Mouse (Mus musculus) midbrain, embryonic 14.5 days (tissue): ENCODE measurements at regions not wholly inside any gene's neighbourhood (a gene's known extent, or its start where the extent isn't known, plus 50 kb on each side); places are given as distances from the start of the nearest gene placed in this dataset.

ENCODE experiments used
- ATAC-seq: fragments of 200-750 bp; cut with Nextera tagmentation; 2 replicates; pipeline ENCODE4 v1.8.0; 2017; ENCODE audit warnings: moderate number of reproducible peaks, moderate library complexity; ENCODE audit not compliant: low FRiP score, low TSS enrichment
- DNase-seq: peaks from one replicate; pipeline ENCODE4 v3.0.0-alpha.2; 2015
- H3K27ac ChIP-seq: fragments of 300-500 bp; sonication (generic); replicated peaks from 2 replicates; pipeline ENCODE4 v1.5.1; 2014; ENCODE audit warnings: mild to moderate bottlenecking, low read depth, low read length, moderate library complexity
- H3K27me3 ChIP-seq: fragments of 300-500 bp; sonication (generic); 2 replicates; pipeline ENCODE4 v1.6.1; 2014; ENCODE audit warnings: low read length, control low read depth, mixed read lengths; ENCODE audit not compliant: control insufficient read depth, insufficient read depth
- H3K36me3 ChIP-seq: fragments of 300-500 bp; sonication (generic); 2 replicates; pipeline ENCODE4 v1.6.1; 2014; ENCODE audit warnings: low read length, control low read depth; ENCODE audit not compliant: control insufficient read depth, insufficient read depth
- H3K4me1 ChIP-seq: fragments of 300-500 bp; sonication (generic); 2 replicates; pipeline ENCODE4 v1.6.1; 2014; ENCODE audit warnings: mild to moderate bottlenecking, antibody characterized with exemption, low read length, control low read depth; ENCODE audit not compliant: control insufficient read depth, insufficient read depth
- H3K4me2 ChIP-seq: fragments of 300-500 bp; sonication (generic); 2 replicates; pipeline ENCODE4 v1.6.1; 2014; ENCODE audit warnings: mild to moderate bottlenecking, low read length, moderate library complexity
- H3K4me3 ChIP-seq: fragments of 300-500 bp; sonication (generic); replicated peaks from 2 replicates; pipeline ENCODE4 v1.5.1; 2014; ENCODE audit warnings: low read depth, low read length
- H3K9ac ChIP-seq: fragments of 300-500 bp; sonication (generic); replicated peaks from 2 replicates; pipeline ENCODE4 v1.6.1; 2014; ENCODE audit warnings: mild to moderate bottlenecking, low read length, moderate library complexity
- H3K9me3 ChIP-seq: fragments of 300-500 bp; sonication (generic); 2 replicates; pipeline ENCODE4 v1.6.1; 2016; ENCODE audit warnings: low read length, control low read depth, mixed read lengths; ENCODE audit not compliant: control insufficient read depth
- WGBS: fragments of 180-500 bp; shearing (Covaris S2); extraction: QIAGEN DNeasy Blood & Tissue Kit; methylation state at CpG from one replicate; pipeline ENCODE4 v1.1.7; 2014; 5-methylcytosine and 5-hydroxymethylcytosine counted together

- Histone ChIP-seq H3K27me3 (no peaks in the 10 kb centered on the region), H3K36me3 (no peaks in the 10 kb centered on the region), H3K4me1 (no peaks in the 10 kb centered on the region; the same call in 1 of the 2 replicates), H3K4me3 (no peak overlapping the region), H3K4me2 (no peak overlapping the region), H3K27ac (no peak overlapping the region), H3K9ac (no peak overlapping the region), H3K9me3 (0 out of 2 replicates have a peak, but pooled peaks cover 4% of the 10 kb centered on the region)
- no peak for DNase-seq
- ATAC-seq: no peak
- 59% methylated on average over 2 of the region's 2 CpGs for WGBS
Measured at GRCm38 (mm10) chr8:103911287-103912015, 190.0 kb upstream of the Cdh5 start.

DNA sequence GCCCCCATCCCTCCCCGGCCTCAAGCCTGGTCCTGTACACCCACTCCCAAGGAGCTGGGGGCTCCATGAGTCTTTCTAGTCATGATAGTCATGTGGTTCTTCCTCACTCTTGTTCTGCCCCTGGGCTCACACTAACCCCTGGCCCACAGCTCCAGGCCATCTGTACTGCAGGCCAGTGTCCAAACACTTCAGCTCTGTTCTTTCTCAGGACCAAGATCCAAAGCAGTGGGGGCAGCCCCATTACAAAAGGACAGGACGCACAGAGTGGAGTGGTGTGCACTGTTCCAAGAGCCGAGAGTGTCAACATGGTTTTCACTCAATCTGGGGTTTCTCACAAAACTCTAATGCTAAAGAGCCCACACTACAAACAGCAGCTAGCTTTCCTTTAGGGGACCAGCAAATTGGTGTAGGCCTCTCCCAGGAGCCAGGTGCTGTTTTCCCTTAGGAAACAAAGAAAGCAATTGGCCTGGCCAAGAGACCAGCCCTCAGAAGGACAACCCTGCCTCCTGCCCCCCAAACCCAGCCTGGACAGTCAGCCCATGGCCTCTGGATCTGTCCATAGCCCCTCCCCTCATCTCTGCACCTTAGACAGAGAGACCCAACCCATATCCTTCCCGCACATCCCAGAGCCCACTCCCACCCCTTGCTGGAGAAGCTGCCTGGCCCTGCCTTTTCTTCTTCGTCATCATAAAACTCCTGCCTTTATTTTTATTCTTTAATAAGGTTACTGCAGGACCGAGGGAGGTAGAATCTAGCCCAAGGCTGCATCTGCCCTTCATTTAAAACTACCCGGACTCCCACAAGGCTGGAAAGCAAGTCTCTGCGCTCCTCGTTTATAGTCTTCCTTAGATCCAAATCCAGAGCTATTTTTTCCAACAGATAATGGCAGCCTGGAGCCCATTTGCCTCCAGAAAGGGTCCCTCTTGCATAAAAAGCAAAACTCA, 188.2 kb upstream of the Cdh5 start:
- 83% methylated on average over 9 of the region's 9 CpGs for WGBS
- no peaks in the 10 kb centered on the region for H3K9me3 ChIP-seq
- no peak; the same call in 1 of the 2 replicates for ATAC-seq

GRCm38 (mm10) chr8:103913927-103914640, 187.3 kb upstream of the Cdh5 start:
- peak; percentile 68 for DNase-seq
- Histone ChIP-seq H3K27ac (no peak overlapping the region), H3K4me3 (no peak overlapping the region), H3K9ac (no peak overlapping the region), H3K36me3 (no peaks in the 10 kb centered on the region), H3K27me3 (no peaks in the 10 kb centered on the region), H3K9me3 (no peaks in the 10 kb centered on the region), H3K4me2 (no peak overlapping the region), H3K4me1 (no peaks in the 10 kb centered on the region; the same call in 1 of the 2 replicates)
- WGBS: 56% methylated on average over 6 of the region's 6 CpGs
- ATAC-seq: no peak

More for the DNA sequence above, 188.2 kb upstream of the Cdh5 start:
- Histone ChIP-seq H3K4me1 (no peaks in the 10 kb centered on the region; the same call in 1 of the 2 replicates), H3K36me3 (no peaks in the 10 kb centered on the region), H3K4me2 (no peak overlapping the region), H3K27me3 (no peaks in the 10 kb centered on the region), H3K4me3 (no peak overlapping the region), H3K9ac (no peak overlapping the region), H3K27ac (no peak overlapping the region)
- peak; percentile 25 for DNase-seq

DNA sequence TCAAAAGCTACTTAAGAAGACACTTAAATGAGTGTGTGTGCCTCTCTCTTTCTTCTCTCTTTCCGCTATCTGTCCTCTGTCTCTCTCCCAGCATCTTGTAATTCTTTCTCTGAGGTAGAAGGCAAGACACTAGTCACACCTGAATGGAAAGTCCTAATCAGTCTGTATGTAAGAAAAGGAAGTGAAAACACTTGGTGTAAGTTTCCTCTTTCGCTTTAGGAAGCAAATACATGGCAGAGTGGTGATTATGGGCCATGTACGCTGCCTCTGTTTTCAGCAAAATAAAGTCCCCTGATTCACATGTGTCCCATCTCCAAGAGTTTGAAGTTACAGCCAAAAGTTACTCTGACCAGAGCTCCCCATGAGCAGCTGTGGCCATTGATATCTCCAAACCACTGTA, 182.1 kb upstream of the Cdh5 start:
- Histone ChIP-seq H3K36me3 (no peaks in the 10 kb centered on the region), H3K27me3 (no peaks in the 10 kb centered on the region), H3K4me3 (no peak overlapping the region), H3K9ac (no peak overlapping the region), H3K4me1 (no peaks in the 10 kb centered on the region), H3K9me3 (no peaks in the 10 kb centered on the region), H3K4me2 (no peak overlapping the region), H3K27ac (no peak overlapping the region)
- ATAC-seq: no peak
- WGBS: 90% methylated on average over 3 of the region's 3 CpGs
- no peak for DNase-seq

GRCm38 (mm10) chr8:103921621-103922020, 179.8 kb upstream of the Cdh5 start:
- 91% methylated on average over 4 of the region's 4 CpGs for WGBS

DNA sequence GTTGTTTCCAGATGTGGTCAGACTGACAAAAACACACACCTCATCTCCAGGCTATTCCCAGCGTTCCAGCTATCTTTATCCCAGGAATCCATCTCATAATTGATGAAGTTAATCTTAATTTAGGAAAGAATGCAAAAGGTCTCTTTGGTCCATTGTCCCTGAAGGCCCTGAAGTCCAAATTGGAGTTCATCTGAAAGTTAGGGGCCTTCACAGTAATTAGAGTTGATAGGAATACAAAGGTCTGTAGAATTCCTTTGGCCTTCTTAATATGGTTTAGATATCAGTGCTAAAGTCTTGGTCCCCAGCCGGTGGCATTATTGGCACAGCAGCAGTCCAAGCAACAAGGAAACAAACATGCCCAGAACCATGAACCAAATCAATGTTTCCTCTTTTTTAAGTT, 178.7 kb upstream of the Cdh5 start:
- Histone ChIP-seq H3K4me1 (no peaks in the 10 kb centered on the region), H3K27ac (no peak overlapping the region), H3K9ac (no peak overlapping the region), H3K27me3 (no peaks in the 10 kb centered on the region), H3K9me3 (no peaks in the 10 kb centered on the region), H3K4me2 (no peak overlapping the region), H3K4me3 (no peak overlapping the region), H3K36me3 (no peaks in the 10 kb centered on the region)
- no peak for DNase-seq
- 82% methylated on average over 2 of the region's 2 CpGs for WGBS
- ATAC-seq: no peak

More at GRCm38 (mm10) chr8:103921621-103922020, 179.8 kb upstream of the Cdh5 start:
- no peaks in the 10 kb centered on the region for H3K27me3 ChIP-seq
- DNase-seq (no peak), ATAC-seq (no peak)
- H3K9me3 ChIP-seq: no peaks in the 10 kb centered on the region
- H3K9ac ChIP-seq: no peak overlapping the region
- no peak overlapping the region for H3K27ac ChIP-seq
- no peaks in the 10 kb centered on the region for H3K36me3 ChIP-seq
- H3K4me2 ChIP-seq: no peak overlapping the region
- H3K4me1 ChIP-seq: no peaks in the 10 kb centered on the region
- H3K4me3 ChIP-seq: no peak overlapping the region

GRCm38 (mm10) chr8:103932681-103933080, 168.7 kb upstream of the Cdh5 start:
- 91% methylated on average over 1 of the region's 1 CpGs for WGBS

DNA sequence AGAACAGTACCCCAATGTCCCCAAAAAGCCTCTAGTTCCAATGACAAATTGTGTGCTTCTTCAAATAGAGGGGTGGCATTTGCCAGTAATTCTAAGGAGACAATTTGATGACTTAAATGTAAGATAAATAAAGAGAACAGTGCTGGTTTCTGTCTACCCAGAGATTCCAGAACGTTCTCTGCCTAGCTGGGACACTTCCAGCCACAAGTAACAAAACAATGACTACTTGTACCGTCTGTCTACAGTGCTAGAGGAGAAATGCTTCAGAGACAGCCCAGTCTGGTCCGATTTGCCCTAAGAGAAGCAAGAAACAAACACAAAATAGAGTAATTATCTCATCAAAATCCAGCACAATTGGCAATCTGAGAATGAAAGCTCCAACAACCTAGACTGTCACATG, 164.9 kb upstream of the Cdh5 start:
- H3K9ac ChIP-seq: no peak overlapping the region
- H3K36me3 ChIP-seq: no peaks in the 10 kb centered on the region
- no peaks in the 10 kb centered on the region for H3K9me3 ChIP-seq
- H3K4me1 ChIP-seq: 0 out of 2 replicates have a peak, but pooled peaks cover 3% of the 10 kb centered on the region
- no peaks in the 10 kb centered on the region for H3K27me3 ChIP-seq
- WGBS: 79% methylated on average over 3 of the region's 3 CpGs
- no peak overlapping the region for H3K4me2 ChIP-seq
- ATAC-seq: no peak
- no peak for DNase-seq
- H3K4me3 ChIP-seq: no peak overlapping the region
- no peak overlapping the region for H3K27ac ChIP-seq

More at GRCm38 (mm10) chr8:103932681-103933080, 168.7 kb upstream of the Cdh5 start:
- ATAC-seq (no peak), DNase-seq (no peak)
- Histone ChIP-seq H3K4me1 (no peaks in the 10 kb centered on the region), H3K9me3 (no peaks in the 10 kb centered on the region), H3K4me2 (no peak overlapping the region), H3K27me3 (no peaks in the 10 kb centered on the region), H3K4me3 (no peak overlapping the region), H3K27ac (no peak overlapping the region), H3K9ac (no peak overlapping the region), H3K36me3 (no peaks in the 10 kb centered on the region)
